Mouse (Mus musculus): ENCODE measurements around the gene Pex10. TPM values are rescaled to one million over a fixed set of nuclear protein-coding genes. Genes with fewer than 3 reads are reported as not detected.
"Not testable (repeated sequence)": the region's sequence is repeated elsewhere in the genome, so short reads cannot be mapped to it uniquely, and the experiment has no call there.

The Pex10 gene
- polyA plus RNA-seq, 1 experiment from 2014 or later = 22.3 TPM

GRCm38 (mm10) chr4:155065970-155066833 lies 614 bp upstream of the Pex10 start:
- H3K27me3 ChIP-seq (replicated peaks) = no peaks in the 10 kb centered on the region
- H3K4me3 ChIP-seq (replicated peaks) = peak overlapping the region; percentile 63
- no peaks in the 10 kb centered on the region for H3K9me3 ChIP-seq (replicated peaks)
- peaks cover 39% of the 10 kb centered on the region for H3K4me1 ChIP-seq
- ATAC-seq (ENCODE audit: low FRiP score) = peak; percentile 60
- WGBS = 5% methylated on average over 15 of the region's 15 CpGs
- peaks cover 29% of the 10 kb centered on the region for H3K36me3 ChIP-seq
- peak overlapping the region; percentile 70 for H3K27ac ChIP-seq (replicated peaks)
- peak overlapping the region; percentile 21; the same call in 1 of the 2 replicates for H3K9ac ChIP-seq (replicated peaks)
- peak overlapping the region; percentile 73 for H3K4me2 ChIP-seq

DNA sequence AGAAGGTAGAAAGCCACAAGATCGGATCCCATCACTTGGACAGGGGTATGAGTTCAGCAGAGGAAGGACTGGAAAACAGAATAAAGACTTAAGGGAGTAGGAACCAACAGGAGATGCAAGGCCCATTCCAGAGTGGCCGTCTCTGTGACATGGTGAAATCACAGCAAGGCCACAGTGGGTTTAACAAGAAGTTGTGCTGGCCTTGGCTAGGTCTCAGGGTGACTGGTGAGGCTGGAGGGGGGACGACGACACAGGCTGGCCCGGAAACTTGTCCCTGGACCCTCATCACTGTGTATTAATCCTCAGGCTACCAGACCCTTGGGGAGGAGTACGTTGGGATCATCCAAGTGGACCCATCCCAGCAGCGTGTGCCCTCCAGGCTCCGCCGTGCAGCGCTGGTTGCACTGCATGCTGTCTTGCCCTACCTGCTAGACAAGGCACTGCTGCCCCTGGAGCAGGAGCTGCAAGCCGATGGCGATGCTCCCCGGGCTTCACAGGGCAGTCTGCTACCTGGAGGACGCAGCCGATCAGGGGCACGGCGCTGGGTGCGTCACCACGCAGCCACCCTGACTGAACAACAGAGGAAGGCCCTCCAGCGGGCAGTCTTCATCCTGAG lies 1.6 kb downstream of the Pex10 start:
- no peak for ATAC-seq (ENCODE audit: low FRiP score)
- H3K27ac ChIP-seq (replicated peaks) = no peak overlapping the region
- peaks cover 52% of the 10 kb centered on the region for H3K36me3 ChIP-seq
- H3K4me3 ChIP-seq (replicated peaks) = no peak overlapping the region
- peak overlapping the region; percentile 73 for H3K4me2 ChIP-seq
- H3K4me1 ChIP-seq = peaks cover 34% of the 10 kb centered on the region
- H3K27me3 ChIP-seq (replicated peaks) = no peaks in the 10 kb centered on the region
- H3K9me3 ChIP-seq (replicated peaks) = no peaks in the 10 kb centered on the region
- WGBS = 92% methylated on average over 20 of the region's 20 CpGs
- H3K9ac ChIP-seq (replicated peaks) = no peak overlapping the region; the same call in 1 of the 2 replicates

DNA sequence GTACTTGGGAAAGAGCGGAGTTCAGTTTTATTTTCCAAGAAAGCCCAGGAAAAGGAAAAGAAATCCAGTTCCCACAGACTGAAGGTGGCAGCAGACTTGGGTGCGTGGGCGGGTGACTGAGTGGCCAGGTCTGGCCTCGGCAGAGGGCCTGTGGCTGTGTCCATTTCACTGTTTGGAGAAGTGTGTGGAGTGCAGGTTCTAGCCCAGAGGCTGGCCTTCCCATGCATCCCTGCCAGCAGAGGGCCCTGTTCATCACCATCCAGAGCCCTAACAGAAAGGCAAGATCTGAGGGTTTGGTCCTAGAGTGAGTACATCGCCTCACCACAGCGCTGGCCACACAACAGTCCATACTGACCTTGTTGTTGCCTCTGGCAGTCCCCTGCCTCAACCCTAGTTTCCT lies 2.4 kb downstream of the Pex10 start:
- no peak overlapping the region for H3K27ac ChIP-seq (replicated peaks)
- H3K36me3 ChIP-seq = peaks cover 59% of the 10 kb centered on the region
- no peak overlapping the region for H3K9ac ChIP-seq (replicated peaks)
- H3K4me1 ChIP-seq = peaks cover 34% of the 10 kb centered on the region
- WGBS = 90% methylated on average over 6 of the region's 6 CpGs
- H3K4me2 ChIP-seq = no peak overlapping the region
- no peak overlapping the region for H3K4me3 ChIP-seq (replicated peaks)
- ATAC-seq (ENCODE audit: low FRiP score) = no peak
- no peaks in the 10 kb centered on the region for H3K9me3 ChIP-seq (replicated peaks)
- H3K27me3 ChIP-seq (replicated peaks) = no peaks in the 10 kb centered on the region

DNA sequence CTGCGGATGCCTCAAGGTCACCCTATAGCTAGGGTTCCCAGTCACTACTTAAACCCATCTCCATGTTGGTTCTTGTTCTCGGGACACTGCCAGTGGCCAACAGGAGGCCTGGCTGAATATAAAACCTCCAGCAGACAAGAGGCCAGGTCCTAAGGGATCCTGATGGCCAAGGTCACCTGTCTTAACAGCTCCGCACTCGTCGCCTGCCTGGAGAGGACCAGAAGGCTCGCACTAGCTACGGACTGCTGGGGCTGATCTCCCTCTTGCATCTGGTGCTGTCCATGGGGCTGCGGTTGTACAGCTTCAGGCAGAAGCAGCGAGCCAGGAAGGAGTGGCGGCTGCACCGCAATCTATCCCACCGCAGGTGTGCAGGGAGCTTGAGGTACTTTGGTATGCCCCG lies 3.4 kb downstream of the Pex10 start:
- no peak for ATAC-seq (ENCODE audit: low FRiP score)
- H3K4me2 ChIP-seq = no peak overlapping the region
- no peak overlapping the region for H3K4me3 ChIP-seq (replicated peaks)
- peaks cover 69% of the 10 kb centered on the region for H3K36me3 ChIP-seq
- no peaks in the 10 kb centered on the region for H3K27me3 ChIP-seq (replicated peaks)
- H3K27ac ChIP-seq (replicated peaks) = no peak overlapping the region
- 95% methylated on average over 13 of the region's 13 CpGs for WGBS
- H3K4me1 ChIP-seq = peaks cover 34% of the 10 kb centered on the region
- H3K9me3 ChIP-seq (replicated peaks) = no peaks in the 10 kb centered on the region
- no peak overlapping the region for H3K9ac ChIP-seq (replicated peaks)

GRCm38 (mm10) chr4:155070921-155071320 lies 4.1 kb downstream of the Pex10 start:
- H3K9ac ChIP-seq (replicated peaks) = no peak overlapping the region
- H3K4me3 ChIP-seq (replicated peaks) = no peak overlapping the region
- H3K4me1 ChIP-seq = peaks cover 31% of the 10 kb centered on the region
- peaks cover 76% of the 10 kb centered on the region for H3K36me3 ChIP-seq
- H3K27me3 ChIP-seq (replicated peaks) = no peaks in the 10 kb centered on the region
- H3K27ac ChIP-seq (replicated peaks) = peak overlapping the region; percentile 45; the same call in 1 of the 2 replicates
- no peak for ATAC-seq (ENCODE audit: low FRiP score)
- no peaks in the 10 kb centered on the region for H3K9me3 ChIP-seq (replicated peaks)
- 82% methylated on average over 5 of the region's 5 CpGs for WGBS
- H3K4me2 ChIP-seq = no peak overlapping the region

DNA sequence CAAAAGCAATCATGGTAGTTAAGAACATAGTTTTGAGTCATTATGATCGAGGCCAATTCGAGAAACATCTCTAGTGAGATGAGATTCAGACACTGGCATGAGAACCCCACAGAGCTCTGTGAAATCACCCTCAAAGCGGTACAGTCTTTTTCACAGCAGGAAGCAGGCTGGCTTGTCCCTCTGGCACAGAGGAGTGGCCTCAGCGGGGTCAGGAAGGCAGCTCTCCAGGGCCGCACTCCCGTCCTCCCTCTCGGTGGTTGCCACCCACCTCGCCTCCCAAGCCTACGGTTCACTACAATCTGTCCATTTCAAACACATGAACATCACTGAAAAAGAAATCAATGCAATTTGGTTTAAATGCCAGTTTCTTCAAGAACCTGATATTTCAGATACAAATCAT lies 7.6 kb downstream of the Pex10 start:
- 74% methylated on average over 9 of the region's 9 CpGs for WGBS
- Histone ChIP-seq H3K27ac (replicated peaks) (no peak overlapping the region), H3K4me3 (replicated peaks) (no peak overlapping the region), H3K4me2 (no peak overlapping the region), H3K9ac (replicated peaks) (no peak overlapping the region), H3K27me3 (replicated peaks) (no peaks in the 10 kb centered on the region), H3K36me3 (peaks cover 91% of the 10 kb centered on the region), H3K4me1 (peaks cover 6% of the 10 kb centered on the region; the same call in 1 of the 2 replicates), H3K9me3 (replicated peaks) (no peaks in the 10 kb centered on the region)
- ATAC-seq (ENCODE audit: low FRiP score) = no peak

DNA sequence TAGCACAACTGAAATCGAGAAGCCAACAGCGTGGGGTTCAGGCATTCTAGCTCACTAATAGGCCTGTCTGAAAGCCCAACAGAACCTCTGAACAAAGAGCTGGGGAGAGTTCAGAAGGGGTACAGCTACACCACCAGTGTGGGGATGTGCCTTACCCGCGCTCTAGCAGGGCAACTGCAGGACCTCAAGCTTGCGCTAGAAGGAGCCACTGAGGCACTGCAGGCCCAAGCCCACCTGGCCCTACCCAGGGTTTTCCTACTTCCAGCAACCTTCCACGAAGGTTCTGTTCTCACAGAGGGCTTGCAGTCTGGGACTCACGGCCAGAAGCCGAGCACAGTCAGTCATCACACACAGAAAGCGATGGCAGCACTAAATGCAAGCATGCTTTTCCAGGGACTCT lies 8.3 kb downstream of the Pex10 start:
- no peak for ATAC-seq (ENCODE audit: low FRiP score)
- Histone ChIP-seq H3K4me1 (peaks cover 3% of the 10 kb centered on the region; the same call in 1 of the 2 replicates), H3K36me3 (peaks cover 91% of the 10 kb centered on the region), H3K27me3 (replicated peaks) (no peaks in the 10 kb centered on the region), H3K27ac (replicated peaks) (no peak overlapping the region), H3K9me3 (replicated peaks) (no peaks in the 10 kb centered on the region), H3K9ac (replicated peaks) (no peak overlapping the region), H3K4me3 (replicated peaks) (no peak overlapping the region), H3K4me2 (no peak overlapping the region)
- WGBS = 86% methylated on average over 9 of the region's 9 CpGs

DNA sequence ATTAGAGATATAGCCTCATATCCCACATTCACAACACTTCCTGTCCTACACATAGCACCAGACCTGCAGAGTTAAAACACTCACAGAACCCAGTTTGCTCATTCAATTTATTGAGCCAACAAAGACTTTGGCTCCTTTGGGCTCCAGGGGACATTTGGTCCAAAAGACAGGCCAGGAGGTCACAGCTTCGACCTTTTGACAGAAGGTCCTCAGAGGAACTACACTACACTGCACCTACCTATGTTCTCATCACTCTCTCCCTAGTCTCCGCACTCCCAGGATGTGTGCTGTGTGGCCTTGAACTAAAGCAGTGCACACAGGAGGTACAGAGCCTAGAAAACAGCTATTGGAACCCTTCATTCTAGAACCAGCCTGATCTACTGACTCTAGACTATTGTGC lies 9.0 kb downstream of the Pex10 start:
- 95% methylated on average over 2 of the region's 2 CpGs for WGBS
- H3K27ac ChIP-seq (replicated peaks) = no peak overlapping the region
- H3K4me2 ChIP-seq = no peak overlapping the region
- no peaks in the 10 kb centered on the region for H3K27me3 ChIP-seq (replicated peaks)
- H3K4me1 ChIP-seq = peaks cover 3% of the 10 kb centered on the region; the same call in 1 of the 2 replicates
- H3K9me3 ChIP-seq (replicated peaks) = no peaks in the 10 kb centered on the region
- ATAC-seq (ENCODE audit: low FRiP score) = no peak
- H3K9ac ChIP-seq (replicated peaks) = no peak overlapping the region
- H3K4me3 ChIP-seq (replicated peaks) = no peak overlapping the region
- peaks cover 91% of the 10 kb centered on the region for H3K36me3 ChIP-seq

- H3K9ac ChIP-seq (replicated peaks) = no peak overlapping the region
- no peak overlapping the region for H3K4me3 ChIP-seq (replicated peaks)
- H3K36me3 ChIP-seq = peaks cover 89% of the 10 kb centered on the region
- H3K27me3 ChIP-seq (replicated peaks) = no peaks in the 10 kb centered on the region
- no peak overlapping the region for H3K27ac ChIP-seq (replicated peaks)
- no peak for ATAC-seq (ENCODE audit: low FRiP score)
- H3K4me1 ChIP-seq = no peaks in the 10 kb centered on the region
- H3K4me2 ChIP-seq = no peak overlapping the region
- no peaks in the 10 kb centered on the region for H3K9me3 ChIP-seq (replicated peaks)
- WGBS = 91% methylated on average over 9 of the region's 9 CpGs
These were observed 9.9 kb downstream of the Pex10 start for GRCm38 (mm10) chr4:155076677-155077076.

GRCm38 (mm10) chr4:155078808-155079207 lies 12.0 kb downstream of the Pex10 start:
- H3K27me3 ChIP-seq (replicated peaks); H3K4me3 ChIP-seq (replicated peaks); H3K9ac ChIP-seq (replicated peaks); ATAC-seq (ENCODE audit: low FRiP score); H3K27ac ChIP-seq (replicated peaks); H3K9me3 ChIP-seq (replicated peaks); H3K4me2 ChIP-seq: not testable (repeated sequence)
- Histone ChIP-seq H3K4me1 (peaks cover 11% of the 10 kb centered on the region), H3K36me3 (peaks cover 79% of the 10 kb centered on the region)
- 93% methylated on average over 10 of the region's 10 CpGs for WGBS

DNA sequence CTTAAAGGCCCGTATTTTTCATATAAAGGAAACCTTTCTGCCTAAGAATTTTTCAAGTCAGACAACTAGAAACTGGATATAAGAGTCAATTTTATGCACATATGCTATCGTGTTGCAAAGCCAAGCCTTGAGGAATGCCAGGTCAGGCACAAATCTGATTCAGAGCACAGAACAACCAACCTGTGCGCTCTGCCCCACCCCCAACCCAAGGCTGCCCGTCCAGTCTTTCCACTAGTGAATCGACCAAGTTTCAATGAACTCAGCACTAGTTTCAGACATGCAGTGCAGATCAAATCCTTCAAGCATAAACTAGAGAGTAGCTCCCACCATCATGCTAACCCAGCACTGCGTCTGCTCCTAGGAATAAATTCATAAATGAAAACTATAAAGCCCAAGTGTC lies 12.8 kb downstream of the Pex10 start:
- Histone ChIP-seq H3K4me3 (replicated peaks) (no peak overlapping the region), H3K4me2 (no peak overlapping the region), H3K27me3 (replicated peaks) (no peaks in the 10 kb centered on the region), H3K27ac (replicated peaks) (no peak overlapping the region), H3K36me3 (peaks cover 71% of the 10 kb centered on the region), H3K4me1 (peaks cover 19% of the 10 kb centered on the region), H3K9me3 (replicated peaks) (no peaks in the 10 kb centered on the region), H3K9ac (replicated peaks) (no peak overlapping the region)
- ATAC-seq (ENCODE audit: low FRiP score) = no peak
- WGBS = 94% methylated on average over 6 of the region's 6 CpGs

- peaks cover 38% of the 10 kb centered on the region for H3K36me3 ChIP-seq
- no peak overlapping the region for H3K27ac ChIP-seq (replicated peaks)
- 91% methylated on average over 4 of the region's 4 CpGs for WGBS
- H3K27me3 ChIP-seq (replicated peaks) = no peaks in the 10 kb centered on the region
- H3K9me3 ChIP-seq (replicated peaks) = no peaks in the 10 kb centered on the region
- no peak overlapping the region for H3K4me3 ChIP-seq (replicated peaks)
- no peak overlapping the region for H3K9ac ChIP-seq (replicated peaks)
- H3K4me2 ChIP-seq = no peak overlapping the region
- peaks cover 39% of the 10 kb centered on the region for H3K4me1 ChIP-seq
- no peak for ATAC-seq (ENCODE audit: low FRiP score)
These were observed 16.7 kb downstream of the Pex10 start for GRCm38 (mm10) chr4:155083553-155083952.
